Mouse (Mus musculus): ENCODE data around the gene Fam192a.

Fam192a gene

DNA sequence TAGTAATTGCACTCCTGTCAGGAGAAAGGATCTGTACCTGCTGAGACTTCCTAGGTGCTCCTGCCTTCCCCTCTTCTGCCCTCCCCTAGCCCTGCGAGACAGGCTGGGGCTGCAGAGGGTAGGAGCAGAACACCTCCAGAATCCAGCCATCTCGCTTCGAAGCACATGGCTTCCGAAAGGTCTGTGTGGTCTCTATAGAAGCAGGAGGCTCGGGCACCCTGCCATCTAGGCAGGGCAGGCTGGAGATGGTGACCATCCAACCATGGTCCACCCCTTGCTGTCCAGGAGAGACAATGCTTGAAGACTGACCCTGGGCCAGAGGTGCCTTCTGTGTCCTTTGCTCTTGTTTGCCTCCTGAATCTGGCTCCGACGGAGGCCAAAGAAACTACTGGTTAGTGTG, 66.2 kb downstream of the Fam192a start:
- no peak for ATAC-seq (ENCODE audit: insufficient number of reproducible peaks, low FRiP score, low TSS enrichment)

DNA sequence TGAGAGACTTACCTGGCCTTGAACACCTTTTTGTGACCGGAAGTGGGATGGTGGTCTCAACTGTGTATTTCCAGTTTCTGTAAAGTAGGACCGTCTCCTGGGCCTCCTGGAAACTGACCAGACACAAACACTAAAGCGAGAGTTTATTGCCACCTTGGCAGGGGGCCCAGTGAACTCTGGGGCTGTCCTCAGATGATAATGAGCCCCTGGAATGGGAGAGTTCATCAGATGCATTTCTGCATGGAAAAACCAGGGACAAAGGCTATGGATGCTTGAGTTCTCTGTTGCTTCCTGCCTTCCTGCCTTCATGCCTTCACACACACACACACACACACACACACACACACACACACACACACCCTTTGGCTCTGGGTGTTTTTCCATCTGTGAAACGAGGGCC, 67.2 kb downstream of the Fam192a start:
- no peak for ATAC-seq (ENCODE audit: insufficient number of reproducible peaks, low FRiP score, low TSS enrichment)

DNA sequence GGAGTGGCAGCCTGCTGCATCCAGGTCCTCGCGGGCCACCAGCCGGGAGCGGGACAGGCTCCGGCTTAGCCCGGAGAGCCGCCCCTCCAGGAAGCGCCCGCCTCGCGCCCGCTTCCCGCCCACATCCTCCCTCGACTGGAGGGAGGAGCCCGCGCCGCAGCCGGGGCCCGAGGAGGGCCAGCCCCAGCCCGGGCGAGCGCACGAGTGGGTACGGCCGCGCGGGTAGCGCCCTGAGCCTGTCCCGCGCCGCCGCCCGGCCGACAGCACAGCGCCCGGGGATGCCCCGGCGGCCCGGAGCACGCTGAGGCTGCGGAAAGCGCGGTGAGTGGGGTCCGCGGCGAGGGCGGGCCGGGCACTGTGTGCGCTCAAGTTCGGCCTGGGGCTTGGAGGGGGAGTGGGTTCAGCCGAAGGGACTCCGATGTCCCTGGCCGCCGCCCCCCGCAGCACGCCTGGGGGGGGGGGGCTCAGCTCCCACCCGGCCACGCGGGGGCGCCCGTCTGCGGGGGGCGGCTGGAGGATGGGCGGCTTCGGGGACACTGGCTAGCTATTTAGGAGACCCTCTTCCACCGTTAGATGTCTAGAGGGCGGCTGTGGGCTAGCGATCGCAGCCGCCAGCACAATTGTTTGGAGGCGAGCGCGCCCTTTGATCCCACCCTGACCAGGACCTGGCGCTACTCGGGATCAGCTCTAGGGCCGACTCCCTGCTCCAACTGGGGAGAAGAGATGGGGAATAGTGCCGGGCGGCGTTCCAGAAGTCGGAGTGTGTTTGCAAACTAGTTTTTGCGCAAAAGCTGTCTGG, 68.7 kb downstream of the Fam192a start, which contains the start of gene Cpne2:
Cpne2 (plus strand) TSS at position 118 of the 799 bp plus-strand sequence.
- ATAC-seq (ENCODE audit: insufficient number of reproducible peaks, low FRiP score, low TSS enrichment), result peak; percentile 28

DNA sequence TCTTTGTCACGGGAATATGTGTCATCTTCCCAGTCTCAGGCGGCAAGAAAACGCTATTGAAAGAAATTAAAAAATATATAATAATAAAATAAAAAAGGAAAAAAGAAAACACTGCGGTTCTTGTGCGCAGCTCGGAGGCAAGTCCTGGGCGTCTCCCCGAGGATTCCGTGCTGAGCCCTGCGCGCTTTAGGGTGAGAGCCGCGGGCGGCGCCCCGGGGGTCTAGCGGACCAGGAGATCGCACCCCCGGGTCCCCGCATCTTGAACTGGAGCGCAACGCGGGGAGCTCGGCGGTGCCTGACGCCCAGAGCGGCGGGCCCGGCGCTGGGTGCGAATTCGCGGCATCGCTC, 69.3 kb downstream of the Fam192a start:
- ATAC-seq (ENCODE audit: insufficient number of reproducible peaks, low FRiP score, low TSS enrichment), result no peak

DNA sequence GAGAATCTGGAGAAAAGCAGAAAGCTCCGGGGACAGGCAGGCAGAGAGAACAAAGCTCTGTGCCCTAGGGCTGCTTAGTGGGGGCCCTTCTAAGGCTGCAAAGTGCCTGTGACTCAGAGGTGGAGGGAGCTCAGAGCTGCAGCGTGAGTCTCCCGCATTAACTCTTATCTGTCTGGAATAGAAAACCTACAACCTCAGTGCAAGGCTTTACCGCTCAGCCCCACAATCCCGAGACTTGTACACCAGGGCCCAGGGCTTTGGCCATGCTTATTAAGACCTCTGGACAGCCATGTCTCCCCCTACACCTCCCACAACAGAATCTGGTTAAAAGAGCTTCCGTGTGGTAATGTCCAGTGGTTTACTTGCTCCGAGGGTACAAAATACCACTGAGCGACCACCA, 69.8 kb downstream of the Fam192a start:
- ATAC-seq (ENCODE audit: insufficient number of reproducible peaks, low FRiP score, low TSS enrichment), result no peak

GRCm38 (mm10) chr8:94530643-94531042, 71.2 kb downstream of the Fam192a start:
- ATAC-seq (ENCODE audit: insufficient number of reproducible peaks, low FRiP score, low TSS enrichment), result no peak

DNA sequence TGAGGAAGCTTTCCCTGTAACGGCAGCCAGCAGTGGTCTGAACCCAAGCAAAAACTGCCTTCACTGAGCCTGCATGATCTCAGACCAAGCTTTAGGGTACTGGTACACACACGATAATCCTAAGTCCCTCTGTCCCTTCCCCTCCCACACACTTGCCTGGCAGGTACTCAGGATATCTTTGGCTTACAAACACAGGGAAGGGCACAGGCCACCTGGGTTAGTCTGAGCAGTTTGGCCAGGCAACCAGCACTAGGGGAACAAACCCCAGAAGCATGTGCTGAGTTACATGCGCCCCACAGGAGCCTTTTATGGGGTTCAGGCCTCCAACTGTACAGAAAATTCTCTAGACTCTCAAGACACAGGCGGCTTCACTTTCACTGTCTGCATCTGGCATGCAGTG, 71.9 kb downstream of the Fam192a start:
- ATAC-seq (ENCODE audit: insufficient number of reproducible peaks, low FRiP score, low TSS enrichment), result no peak

DNA sequence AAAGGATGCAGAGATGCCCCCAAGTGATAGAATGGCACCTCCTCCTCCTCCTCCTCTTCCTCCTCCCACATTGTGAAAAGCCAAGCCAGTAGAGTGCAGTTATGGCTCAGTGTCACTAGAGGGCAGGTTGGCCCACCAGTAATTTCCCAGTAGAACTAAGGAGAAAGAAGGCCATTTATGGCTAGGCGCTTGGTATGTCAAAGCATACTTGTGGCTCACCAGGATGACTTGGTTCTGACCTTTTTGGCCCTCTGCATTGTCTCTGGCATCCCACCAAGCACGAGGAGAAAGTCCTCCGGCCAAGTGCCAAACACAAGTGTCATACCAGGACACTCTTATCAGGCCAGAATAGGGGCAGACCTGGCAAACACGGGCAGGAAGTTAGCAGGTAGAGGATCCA, 73.6 kb downstream of the Fam192a start:
- ATAC-seq (ENCODE audit: insufficient number of reproducible peaks, low FRiP score, low TSS enrichment), result no peak

DNA sequence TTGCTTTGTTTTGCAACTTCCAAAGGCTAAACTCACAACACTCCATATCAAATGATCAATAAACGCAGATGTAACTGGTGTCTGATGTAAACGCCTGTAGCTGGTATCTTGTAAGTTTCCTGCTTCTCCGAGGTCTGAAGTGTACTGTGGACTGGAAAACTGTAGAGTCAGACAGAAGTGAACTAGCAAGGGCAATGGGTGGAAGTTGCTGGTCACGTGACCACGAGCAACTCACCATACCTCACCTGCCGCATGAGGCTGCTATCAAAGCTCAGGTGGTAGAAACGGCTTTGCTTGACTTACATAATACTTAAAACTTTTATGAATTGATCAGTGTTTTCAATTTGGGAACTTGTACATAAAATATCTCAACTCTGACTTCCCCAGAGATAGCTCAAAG, 74.6 kb downstream of the Fam192a start:
- no peak for ATAC-seq (ENCODE audit: insufficient number of reproducible peaks, low FRiP score, low TSS enrichment)

DNA sequence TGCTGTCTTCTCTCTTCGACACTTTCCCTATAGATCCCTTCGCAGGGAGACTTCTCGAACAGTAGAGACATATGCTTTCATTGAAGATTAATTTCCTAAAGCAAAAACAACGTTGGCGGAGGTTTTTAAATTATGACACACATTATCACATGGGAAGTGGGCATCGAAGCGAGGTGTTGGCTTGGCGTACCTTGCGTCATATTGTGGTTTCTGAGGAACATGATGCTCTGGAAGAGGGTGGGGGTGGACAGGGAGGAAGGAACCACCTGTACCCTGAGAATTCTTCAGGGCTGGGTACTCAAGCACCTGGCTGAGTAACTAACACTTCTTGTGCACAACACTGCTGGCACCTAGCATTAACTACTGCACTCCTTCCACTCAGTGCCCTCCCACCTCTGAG, 77.2 kb downstream of the Fam192a start:
- no peak for ATAC-seq (ENCODE audit: insufficient number of reproducible peaks, low FRiP score, low TSS enrichment)
